In genomic region chr2:126339516-126339915, GRCm38 (mm10) we compare ENCODE assay signal across 22 mouse cellular contexts.
DNase-seq lines count a peak whose midpoint lies in the region; ATAC-seq and TF ChIP-seq lines count a peak whose summit lies in the region.
"Had no signal": no experiment of that assay in that cellular context is flagged by ENCODE, and none has a peak within 500 bp of the region (broad histone marks: within the 10 kb centered on the region; RNA-seq: fewer than 3 reads in every experiment).

No protein-coding gene starts in this region.

- intact Hi-C loops in heart, adult 2 months (cut with DNase I): no loop called here

- TF ChIP-seq POLR2A in heart, adult 2 months (IDR thresholded peaks at IDR 0.05; ENCODE audit: insufficient read depth, low read depth, low read length): no peak

- H3K4me3 ChIP-seq in heart, adult 2 months: no peak overlapping the region
- no peak overlapping the region for H3K4me3 ChIP-seq in heart, embryonic 10.5 days
- H3K4me3 ChIP-seq in lung, embryonic 16.5 days (ENCODE audit: low read length): no peak overlapping the region
- H3K4me3 ChIP-seq: forebrain, embryonic 10.5 days; hindbrain, embryonic 15.5 days; intestine, embryonic 15.5 days; limb, embryonic 13.5 days; liver, embryonic 15.5 days; midbrain, embryonic 13.5 days; neural tube, embryonic 13.5 days; stomach, embryonic 15.5 days had no signal

- H3K27me3 ChIP-seq in heart, adult 2 months (ENCODE audit: control insufficient read depth, insufficient read depth, low read length): no peaks in the 10 kb centered on the region
- H3K27me3 ChIP-seq in heart, embryonic 10.5 days (ENCODE audit: insufficient read depth, poor library complexity, severe bottlenecking): no peaks in the 10 kb centered on the region
- no peaks in the 10 kb centered on the region for H3K27me3 ChIP-seq in lung, embryonic 16.5 days (ENCODE audit: control insufficient read depth, insufficient read depth, low read depth, low read length)
- H3K27me3 ChIP-seq: hindbrain, embryonic 15.5 days; intestine, embryonic 15.5 days; limb, embryonic 13.5 days; liver, embryonic 15.5 days; midbrain, embryonic 13.5 days; neural tube, embryonic 13.5 days; Patski; stomach, embryonic 15.5 days had no signal

- ATAC-seq in lung, embryonic 16.5 days (ENCODE audit: low read depth): peak; percentile 41; the same call in 1 of the 2 replicates
- ATAC-seq: CD4-positive, CD25-positive, alpha-beta regulatory T cell, adult 4 months; forebrain, postnatal 0 days; intestine, embryonic 15.5 days; midbrain, embryonic 13.5 days; Patski had no signal

- no peak for TF ChIP-seq CTCF in heart, adult 2 months (IDR thresholded peaks at IDR 0.05)

- H3K4me2 ChIP-seq in lung, embryonic 16.5 days (ENCODE audit: low read depth, low read length): no peak overlapping the region
- H3K4me2 ChIP-seq: hindbrain, embryonic 15.5 days; intestine, embryonic 15.5 days; limb, embryonic 13.5 days; liver, embryonic 15.5 days; midbrain, embryonic 13.5 days; neural tube, embryonic 13.5 days; stomach, embryonic 15.5 days had no signal

- no peaks in the 10 kb centered on the region for H3K79me2 ChIP-seq in heart, adult 2 months (replicated peaks; ENCODE audit: control insufficient read depth, insufficient read depth, low read length)

- WGBS in heart, adult 2 months: 75% methylated on average over 8 of the region's 8 CpGs
- 80% methylated on average over 8 of the region's 8 CpGs for WGBS in heart, embryonic 10.5 days
- 70% methylated on average over 8 of the region's 8 CpGs for WGBS in lung, embryonic 16.5 days

- H3K27ac ChIP-seq in heart, adult 2 months: peak overlapping the region; percentile 56
- no peak overlapping the region for H3K27ac ChIP-seq in heart, embryonic 10.5 days
- H3K27ac ChIP-seq in lung, embryonic 16.5 days (ENCODE audit: low read length): no peak overlapping the region
- H3K27ac ChIP-seq: forebrain, embryonic 10.5 days; hindbrain, embryonic 15.5 days; intestine, embryonic 15.5 days; limb, embryonic 13.5 days; liver, embryonic 15.5 days; midbrain, embryonic 13.5 days; neural tube, embryonic 13.5 days; stomach, embryonic 15.5 days had no signal

- no peak for TF ChIP-seq EP300 in heart, adult 2 months (IDR thresholded peaks at IDR 0.05; ENCODE audit: insufficient read depth, low read depth, low read length)

- H3K36me3 ChIP-seq in heart, adult 2 months (ENCODE audit: control insufficient read depth, insufficient read depth, low read length): no peaks in the 10 kb centered on the region
- H3K36me3 ChIP-seq in heart, embryonic 10.5 days: no peaks in the 10 kb centered on the region
- no peaks in the 10 kb centered on the region for H3K36me3 ChIP-seq in lung, embryonic 16.5 days (ENCODE audit: control insufficient read depth, insufficient read depth, low read length)
- H3K36me3 ChIP-seq: forebrain, embryonic 10.5 days; hindbrain, embryonic 15.5 days; intestine, embryonic 15.5 days; limb, embryonic 13.5 days; liver, embryonic 15.5 days; midbrain, embryonic 13.5 days; neural tube, embryonic 13.5 days; stomach, embryonic 15.5 days had no signal

- H3K9me3 ChIP-seq in heart, embryonic 10.5 days: no peaks in the 10 kb centered on the region
- no peaks in the 10 kb centered on the region for H3K9me3 ChIP-seq in lung, embryonic 16.5 days (ENCODE audit: control insufficient read depth, low read length)
- H3K9me3 ChIP-seq: forebrain, embryonic 10.5 days; hindbrain, embryonic 15.5 days; intestine, embryonic 15.5 days; limb, embryonic 13.5 days; liver, embryonic 15.5 days; midbrain, embryonic 13.5 days; neural tube, embryonic 13.5 days; stomach, embryonic 15.5 days had no signal

- no peaks in the 10 kb centered on the region for H3K4me1 ChIP-seq in heart, adult 2 months (ENCODE audit: control insufficient read depth, insufficient read depth, low read length)
- H3K4me1 ChIP-seq in heart, embryonic 10.5 days: peaks cover 12% of the 10 kb centered on the region
- H3K4me1 ChIP-seq in lung, embryonic 16.5 days (replicated peaks; ENCODE audit: control insufficient read depth, insufficient read depth, low read length): no peaks in the 10 kb centered on the region
- H3K4me1 ChIP-seq: forebrain, embryonic 10.5 days; hindbrain, embryonic 15.5 days; intestine, embryonic 15.5 days; limb, embryonic 13.5 days; midbrain, embryonic 13.5 days; neural tube, embryonic 13.5 days; stomach, embryonic 15.5 days had no signal

- DNase-seq in adrenal gland, adult 2 months: peak; percentile 26
- DNase-seq in adrenal gland, postnatal 25 days: no peak
- DNase-seq in heart, adult 2 months: peak; percentile 34 to 53
- DNase-seq in heart, embryonic 10.5 days (ENCODE audit: low spot score): no peak
- DNase-seq in lung, postnatal 4 days: no peak
- DNase-seq in skeletal muscle tissue, adult 2 months (ENCODE audit: low read depth, low spot score): peak; percentile 57
- no peak for DNase-seq in spleen, postnatal 36 days (ENCODE audit: low spot score in 2 of 2)
- DNase-seq: cerebellum, adult 8-10 months; forebrain, postnatal 0 days; right cerebral cortex, postnatal 14 days; thymus, adult 2 months had no signal

- H3K9ac ChIP-seq in heart, adult 2 months (ENCODE audit: low read depth, low read length): no peak overlapping the region
- H3K9ac ChIP-seq in lung, embryonic 16.5 days (ENCODE audit: low read length): no peak overlapping the region
- H3K9ac ChIP-seq: forebrain, postnatal 0 days; hindbrain, embryonic 15.5 days; intestine, embryonic 15.5 days; limb, embryonic 13.5 days; liver, embryonic 15.5 days; midbrain, embryonic 13.5 days; neural tube, embryonic 13.5 days; stomach, embryonic 15.5 days had no signal

Comparison
In these comparisons a context has a peak if more than half of its experiments do, and no peak if none do; other contexts are left out.
1. DNase-seq: peak in adrenal gland, adult 2 months (single experiment), heart, adult 2 months (2 of 2) and skeletal muscle tissue, adult 2 months (single experiment); none in adrenal gland, postnatal 25 days (single experiment), heart, embryonic 10.5 days (single experiment), lung, postnatal 4 days (0 of 2) and spleen, postnatal 36 days (0 of 2).